Mouse (Mus musculus): ENCODE data around the gene Obp2a. TPM values are rescaled to one million over a fixed set of nuclear protein-coding genes. Genes with fewer than 3 reads are reported as not detected.

Gene Obp2a
- total and polyA plus RNA-seq, 2 experiments, result not detected

DNA sequence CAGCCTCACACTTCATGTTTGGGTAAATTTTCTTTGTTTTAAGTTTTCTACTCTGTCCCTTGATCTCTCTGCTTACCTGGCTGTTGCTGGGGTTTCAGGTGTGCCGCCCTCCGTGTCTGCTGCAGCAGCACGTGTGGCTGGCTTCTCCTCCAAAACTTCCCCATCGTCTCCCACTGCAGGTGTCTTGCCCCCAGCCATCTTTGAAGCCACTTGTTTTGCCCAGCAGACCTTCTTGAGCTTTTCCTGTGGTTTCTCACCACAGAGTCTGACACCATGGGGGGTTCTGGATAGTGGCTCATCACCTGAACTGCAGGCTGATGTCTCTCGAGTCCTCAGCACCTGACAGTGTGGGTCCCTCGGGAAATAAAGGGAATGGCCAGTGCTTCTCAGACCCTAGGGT is 20.3 kb upstream of the Obp2a start:
- Histone ChIP-seq H3K27me3 (ENCODE audit: control insufficient read depth, insufficient read depth, low read length) (no peaks in the 10 kb centered on the region), H3K9ac (ENCODE audit: low read depth, low read length) (no peak overlapping the region), H3K4me3 (ENCODE audit: insufficient read depth, low read depth, low read length) (no peak overlapping the region), H3K4me1 (ENCODE audit: control insufficient read depth, insufficient read depth, low read length) (no peaks in the 10 kb centered on the region), H3K27ac (replicated peaks; ENCODE audit: insufficient read depth, low read depth, low read length) (no peak overlapping the region), H3K36me3 (ENCODE audit: control insufficient read depth, insufficient read depth, low read length) (no peaks in the 10 kb centered on the region), H3K79me2 (ENCODE audit: control insufficient read depth, insufficient read depth, low read length) (no peaks in the 10 kb centered on the region)
- TF ChIP-seq POLR2A (IDR thresholded peaks at IDR 0.05; ENCODE audit: extremely low read depth, insufficient read depth, low read length) (no peak), CTCF (IDR thresholded peaks at IDR 0.05; ENCODE audit: low read depth, low read length) (no peak)
- no peak for DNase-seq (ENCODE audit: extremely low read depth, low read depth, low spot score)
- WGBS, result 76% methylated on average over 6 of the region's 6 CpGs

DNA sequence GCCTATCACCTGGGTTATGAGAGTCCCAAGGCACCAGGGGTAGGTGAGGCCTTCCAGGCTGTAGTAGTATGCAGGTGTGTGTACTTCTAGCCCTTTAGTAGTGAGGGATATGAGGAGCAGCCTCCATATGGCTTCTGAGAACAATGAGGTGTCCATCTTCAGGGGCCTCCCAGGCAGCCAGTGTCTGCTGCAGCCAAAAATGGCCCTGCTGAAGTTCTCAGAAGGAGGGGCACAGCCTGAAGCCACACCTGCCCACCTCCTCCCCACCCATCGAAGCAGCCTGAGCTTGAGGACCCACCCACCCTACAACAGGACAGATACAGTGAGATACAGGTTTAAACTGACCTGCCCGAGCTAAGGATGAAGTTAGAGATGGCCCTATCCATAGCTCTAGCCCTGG is 17.4 kb upstream of the Obp2a start, which contains the start of gene Lcn10:
Lcn10 (plus strand) TSS at position 301 of the 400 bp plus-strand sequence.
- Histone ChIP-seq H3K4me3 (ENCODE audit: insufficient read depth, low read depth, low read length) (no peak within 1 kb of the TSS), H3K27me3 (ENCODE audit: control insufficient read depth, insufficient read depth, low read length) (no peaks in the 10 kb centered on the region), H3K9ac (ENCODE audit: low read depth, low read length) (no peak within 1 kb of the TSS), H3K27ac (replicated peaks; ENCODE audit: insufficient read depth, low read depth, low read length) (no peak within 1 kb of the TSS), H3K79me2 (ENCODE audit: control insufficient read depth, insufficient read depth, low read length) (no peaks in the 10 kb centered on the region), H3K36me3 (ENCODE audit: control insufficient read depth, insufficient read depth, low read length) (no peaks in the 10 kb centered on the region), H3K4me1 (ENCODE audit: control insufficient read depth, insufficient read depth, low read length) (no peaks in the 10 kb centered on the region)
- 61% methylated on average over 2 of the region's 2 CpGs for WGBS
- no peak for DNase-seq (ENCODE audit: extremely low read depth, low read depth, low spot score)
- TF ChIP-seq POLR2A (IDR thresholded peaks at IDR 0.05; ENCODE audit: extremely low read depth, insufficient read depth, low read length) (no peak), CTCF (IDR thresholded peaks at IDR 0.05; ENCODE audit: low read depth, low read length) (no peak)

DNA sequence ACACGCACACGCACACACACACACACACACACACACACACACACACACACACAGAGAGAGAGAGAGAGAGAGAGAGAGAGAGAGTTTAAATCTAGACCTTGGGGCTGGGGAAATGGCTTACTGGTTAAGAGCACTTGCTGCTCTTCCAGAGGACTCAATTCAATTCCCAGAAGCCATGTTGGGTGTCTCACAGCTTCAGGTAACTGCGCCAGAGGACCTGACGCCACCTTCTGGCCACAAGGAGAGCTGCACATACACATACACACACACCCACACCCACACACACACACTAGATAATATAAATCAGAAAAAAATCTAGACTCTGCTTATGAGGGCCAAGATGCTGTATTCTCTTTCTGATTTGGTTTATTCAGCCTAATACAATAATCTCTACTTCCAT is 12.9 kb upstream of the Obp2a start:
- DNase-seq (ENCODE audit: extremely low read depth, low read depth, low spot score), result no peak
- H3K36me3 ChIP-seq (ENCODE audit: control insufficient read depth, insufficient read depth, low read length), result no peaks in the 10 kb centered on the region
- no peaks in the 10 kb centered on the region for H3K4me1 ChIP-seq (ENCODE audit: control insufficient read depth, insufficient read depth, low read length)
- no peaks in the 10 kb centered on the region for H3K27me3 ChIP-seq (ENCODE audit: control insufficient read depth, insufficient read depth, low read length)
- TF ChIP-seq CTCF (IDR thresholded peaks at IDR 0.05; ENCODE audit: low read depth, low read length), result no peak
- no peak for TF ChIP-seq POLR2A (IDR thresholded peaks at IDR 0.05; ENCODE audit: extremely low read depth, insufficient read depth, low read length)
- H3K9ac ChIP-seq (ENCODE audit: low read depth, low read length), result no peak overlapping the region
- H3K27ac ChIP-seq (replicated peaks; ENCODE audit: insufficient read depth, low read depth, low read length), result no peak overlapping the region
- H3K4me3 ChIP-seq (ENCODE audit: insufficient read depth, low read depth, low read length), result no peak overlapping the region
- no peaks in the 10 kb centered on the region for H3K79me2 ChIP-seq (ENCODE audit: control insufficient read depth, insufficient read depth, low read length)
- WGBS, result 77% methylated on average over 4 of the region's 4 CpGs

DNA sequence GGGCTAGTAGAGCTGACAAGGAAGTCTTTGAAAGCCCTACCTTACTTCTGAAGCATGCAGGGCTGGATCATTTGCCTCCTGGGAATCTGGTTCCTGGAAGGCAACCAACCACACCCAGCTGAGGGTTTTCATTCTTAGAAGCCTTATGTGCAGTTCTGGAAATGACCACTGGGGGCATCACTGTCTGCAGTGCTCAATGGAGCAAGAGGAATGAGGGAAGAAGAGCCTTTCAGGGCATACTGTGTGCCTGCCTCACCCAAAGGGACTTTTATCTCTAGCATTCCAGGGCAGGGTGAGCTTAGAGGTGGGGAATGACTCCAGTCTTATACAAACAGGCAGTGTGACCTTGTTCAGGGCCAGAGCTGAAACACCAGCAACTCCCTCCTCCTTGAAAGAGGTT is 5.2 kb upstream of the Obp2a start:
- Histone ChIP-seq H3K27ac (replicated peaks; ENCODE audit: insufficient read depth, low read depth, low read length) (no peak overlapping the region), H3K4me1 (ENCODE audit: control insufficient read depth, insufficient read depth, low read length) (no peaks in the 10 kb centered on the region), H3K27me3 (ENCODE audit: control insufficient read depth, insufficient read depth, low read length) (no peaks in the 10 kb centered on the region), H3K4me3 (ENCODE audit: insufficient read depth, low read depth, low read length) (no peak overlapping the region), H3K79me2 (ENCODE audit: control insufficient read depth, insufficient read depth, low read length) (no peaks in the 10 kb centered on the region), H3K36me3 (ENCODE audit: control insufficient read depth, insufficient read depth, low read length) (no peaks in the 10 kb centered on the region), H3K9ac (ENCODE audit: low read depth, low read length) (no peak overlapping the region)
- DNase-seq (ENCODE audit: extremely low read depth, low read depth, low spot score), result peak; percentile 41
- no peak for TF ChIP-seq POLR2A (IDR thresholded peaks at IDR 0.05; ENCODE audit: extremely low read depth, insufficient read depth, low read length)
- peak; percentile 62; the same call in 1 of the 2 replicates for TF ChIP-seq CTCF (IDR thresholded peaks at IDR 0.05; ENCODE audit: low read depth, low read length)

DNA sequence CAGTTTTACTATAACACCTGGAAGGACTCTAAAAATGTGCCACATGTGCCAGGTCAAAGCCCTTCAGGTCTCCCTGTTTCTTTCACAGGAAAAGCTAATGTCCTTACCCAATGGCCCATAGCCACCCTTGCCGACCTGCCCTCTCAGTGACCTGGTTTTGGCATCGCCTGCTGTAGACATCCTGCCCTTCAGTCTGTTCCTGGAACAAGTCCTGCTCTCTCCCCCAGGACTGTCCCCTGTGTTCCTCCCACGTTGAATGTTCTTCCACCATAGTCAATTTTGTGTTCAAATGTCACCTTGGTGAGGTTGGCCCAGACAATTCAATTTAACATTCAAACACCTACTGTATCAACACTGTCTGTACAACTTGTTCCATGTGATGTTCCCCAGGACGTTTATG is 2.9 kb upstream of the Obp2a start:
- H3K79me2 ChIP-seq (ENCODE audit: control insufficient read depth, insufficient read depth, low read length), result no peaks in the 10 kb centered on the region
- H3K36me3 ChIP-seq (ENCODE audit: control insufficient read depth, insufficient read depth, low read length), result no peaks in the 10 kb centered on the region
- H3K27me3 ChIP-seq (ENCODE audit: control insufficient read depth, insufficient read depth, low read length), result no peaks in the 10 kb centered on the region
- WGBS, result 36% methylated on average over 4 of the region's 4 CpGs
- H3K27ac ChIP-seq (replicated peaks; ENCODE audit: insufficient read depth, low read depth, low read length), result no peak overlapping the region
- no peaks in the 10 kb centered on the region for H3K4me1 ChIP-seq (ENCODE audit: control insufficient read depth, insufficient read depth, low read length)
- no peak overlapping the region for H3K4me3 ChIP-seq (ENCODE audit: insufficient read depth, low read depth, low read length)
- TF ChIP-seq POLR2A (IDR thresholded peaks at IDR 0.05; ENCODE audit: extremely low read depth, insufficient read depth, low read length), result no peak
- TF ChIP-seq CTCF (IDR thresholded peaks at IDR 0.05; ENCODE audit: low read depth, low read length), result no peak
- DNase-seq (ENCODE audit: extremely low read depth, low read depth, low spot score), result peak; percentile 56
- H3K9ac ChIP-seq (ENCODE audit: low read depth, low read length), result no peak overlapping the region

DNA sequence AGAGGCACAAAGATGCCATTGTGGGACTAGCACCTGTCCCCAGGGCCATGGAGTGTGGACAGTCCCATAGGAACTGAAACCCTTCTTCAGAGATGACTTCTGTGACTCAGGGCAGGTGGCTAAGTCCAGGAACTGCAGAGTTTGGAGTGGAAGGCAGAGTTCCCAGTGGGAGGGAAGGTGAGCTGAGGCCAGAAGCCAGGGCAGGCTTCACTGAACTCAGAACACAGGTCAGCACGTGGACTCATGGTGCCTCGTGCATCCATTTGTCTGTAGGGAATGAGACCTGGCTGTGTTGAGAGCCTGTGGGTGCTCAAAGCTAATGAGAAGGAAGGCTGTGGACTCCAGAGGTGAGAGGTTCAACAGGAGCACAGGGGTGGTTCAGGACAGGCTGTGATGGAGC is 1.1 kb upstream of the Obp2a start:
- no peak overlapping the region for H3K9ac ChIP-seq (ENCODE audit: low read depth, low read length)

More for the DNA sequence above, 1.1 kb upstream of the Obp2a start:
- TF ChIP-seq POLR2A (IDR thresholded peaks at IDR 0.05; ENCODE audit: extremely low read depth, insufficient read depth, low read length), result no peak
- no peak for TF ChIP-seq CTCF (IDR thresholded peaks at IDR 0.05; ENCODE audit: low read depth, low read length)
- H3K27me3 ChIP-seq (ENCODE audit: control insufficient read depth, insufficient read depth, low read length), result no peaks in the 10 kb centered on the region
- H3K27ac ChIP-seq (replicated peaks; ENCODE audit: insufficient read depth, low read depth, low read length), result no peak overlapping the region
- no peaks in the 10 kb centered on the region for H3K36me3 ChIP-seq (ENCODE audit: control insufficient read depth, insufficient read depth, low read length)
- no peak overlapping the region for H3K4me3 ChIP-seq (ENCODE audit: insufficient read depth, low read depth, low read length)
- peak; percentile 64 for DNase-seq (ENCODE audit: extremely low read depth, low read depth, low spot score)
- WGBS, result 70% methylated on average over 2 of the region's 2 CpGs
- no peaks in the 10 kb centered on the region for H3K4me1 ChIP-seq (ENCODE audit: control insufficient read depth, insufficient read depth, low read length)
- H3K79me2 ChIP-seq (ENCODE audit: control insufficient read depth, insufficient read depth, low read length), result no peaks in the 10 kb centered on the region
